In the genomic region with DNA sequence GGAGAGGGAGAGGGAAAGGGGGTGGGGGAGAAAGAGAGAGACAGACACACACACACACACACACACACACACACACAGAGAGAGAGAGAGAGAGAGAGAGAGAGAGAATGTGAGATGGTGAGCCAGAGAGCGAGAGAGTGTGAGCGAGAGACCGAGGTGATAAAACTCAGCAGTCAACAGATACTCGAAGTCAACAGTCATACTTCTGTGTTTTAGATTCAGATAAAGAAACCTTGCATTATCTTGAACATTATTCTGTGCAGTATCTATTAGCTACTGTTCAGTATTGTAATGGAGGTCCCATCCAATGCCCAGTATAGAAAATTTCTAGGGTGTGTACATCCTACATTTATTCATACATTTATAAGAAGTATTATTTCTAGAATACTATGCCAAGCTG, we compare ENCODE assay signal across 25 mouse cellular contexts.
A peak's percentile ranks its signal among the peaks of the same experiment; 100 is the strongest.
DNase-seq lines count a peak whose midpoint lies in the region; ATAC-seq and TF ChIP-seq lines count a peak whose summit lies in the region.
"Had no signal": no experiment of that assay in that cellular context is flagged by ENCODE, and none has a peak within 500 bp of the region (broad histone marks: within the 10 kb centered on the region; RNA-seq: fewer than 3 reads in every experiment).

No protein-coding gene starts in this region.

- TF ChIP-seq CTCF in liver, postnatal 0 days (IDR thresholded peaks at IDR 0.05; ENCODE audit: low read depth): no peak
- no peak for TF ChIP-seq CTCF in MEL (IDR thresholded peaks at IDR 0.05 in 2 of 3, conservative IDR thresholded peaks at IDR 0.05 in 1 of 3; ENCODE audit: control insufficient read depth in 1 of 3, insufficient read depth in 1 of 3, low read depth in 2 of 3, low read length in 3 of 3, poor library complexity in 1 of 3, severe bottlenecking in 1 of 3)
- no peak for TF ChIP-seq CTCF in kidney, adult 2 months (conservative IDR thresholded peaks at IDR 0.05; ENCODE audit: insufficient read depth, insufficient read length, low read depth, low read length)

- 44% methylated on average over 4 of the region's 4 CpGs for WGBS in liver, embryonic 12.5 days (ENCODE audit: insufficient replicate concordance)
- 63% methylated on average over 4 of the region's 4 CpGs for WGBS in liver, postnatal 0 days (ENCODE audit: insufficient replicate concordance)
- 25% methylated on average over 4 of the region's 4 CpGs for WGBS in liver, embryonic 13.5 days (ENCODE audit: insufficient replicate concordance)
- 39% methylated on average over 4 of the region's 4 CpGs for WGBS in liver, embryonic 16.5 days (ENCODE audit: insufficient replicate concordance)
- WGBS in kidney, adult 2 months: 88% methylated on average over 4 of the region's 4 CpGs

- TF ChIP-seq EP300 in liver, postnatal 0 days (IDR thresholded peaks at IDR 0.05; ENCODE audit: low read depth): no peak
- TF ChIP-seq EP300 in MEL (IDR thresholded peaks at IDR 0.05; ENCODE audit: low read depth in 1 of 2, low read length in 2 of 2): peak in 1 of 2 experiments; percentile 28; a peak in 1 of 4 replicates

- no peak overlapping the region for H3K4me2 ChIP-seq in liver, embryonic 12.5 days
- H3K4me2 ChIP-seq in liver, postnatal 0 days (ENCODE audit: low read depth, low read length): no peak overlapping the region
- no peak overlapping the region for H3K4me2 ChIP-seq in liver, embryonic 13.5 days
- H3K4me2 ChIP-seq in liver, embryonic 16.5 days (ENCODE audit: low read depth, low read length): no peak overlapping the region
- H3K4me2 ChIP-seq: embryonic facial prominence, embryonic 13.5 days; embryonic facial prominence, embryonic 15.5 days; forebrain, embryonic 12.5 days had no signal

- no peak overlapping the region for H3K4me3 ChIP-seq in liver, embryonic 12.5 days
- H3K4me3 ChIP-seq in liver, postnatal 0 days (ENCODE audit: low read depth, low read length): no peak overlapping the region
- no peak overlapping the region for H3K4me3 ChIP-seq in MEL (ENCODE audit: control insufficient read depth in 1 of 2, insufficient read depth in 1 of 2, low read depth in 2 of 2, low read length in 2 of 2)
- no peak overlapping the region for H3K4me3 ChIP-seq in liver, embryonic 13.5 days (replicated peaks)
- H3K4me3 ChIP-seq in liver, embryonic 16.5 days (ENCODE audit: low read depth, low read length): no peak overlapping the region
- no peak overlapping the region for H3K4me3 ChIP-seq in kidney, adult 2 months (ENCODE audit: insufficient read depth, low read depth, low read length)
- H3K4me3 ChIP-seq: embryonic facial prominence, embryonic 13.5 days; embryonic facial prominence, embryonic 15.5 days; erythroblast, embryonic 14.5 days; forebrain, embryonic 10.5 days; forebrain, embryonic 12.5 days had no signal

- TF ChIP-seq POLR2A in MEL (IDR thresholded peaks at IDR 0.05; ENCODE audit: control insufficient read depth in 1 of 2, insufficient read depth in 1 of 2, low read depth in 1 of 2, low read length in 2 of 2, poor library complexity in 1 of 2): no peak
- no peak for TF ChIP-seq POLR2A in kidney, adult 2 months (IDR thresholded peaks at IDR 0.05; ENCODE audit: low read depth, low read length)

- H3K27ac ChIP-seq in liver, embryonic 12.5 days: no peak overlapping the region
- H3K27ac ChIP-seq in liver, postnatal 0 days (ENCODE audit: low read depth): no peak overlapping the region
- no peak overlapping the region for H3K27ac ChIP-seq in MEL (ENCODE audit: control insufficient read depth, low read depth, low read length)
- no peak overlapping the region for H3K27ac ChIP-seq in liver, embryonic 13.5 days
- no peak overlapping the region for H3K27ac ChIP-seq in liver, embryonic 16.5 days (ENCODE audit: low read length)
- no peak overlapping the region for H3K27ac ChIP-seq in kidney, adult 2 months (ENCODE audit: insufficient read depth, low read depth, low read length)
- H3K27ac ChIP-seq: embryonic facial prominence, embryonic 13.5 days; embryonic facial prominence, embryonic 15.5 days; forebrain, embryonic 10.5 days; forebrain, embryonic 12.5 days had no signal

- H3K36me3 ChIP-seq in liver, embryonic 12.5 days: no peaks in the 10 kb centered on the region
- no peaks in the 10 kb centered on the region for H3K36me3 ChIP-seq in liver, postnatal 0 days (replicated peaks; ENCODE audit: insufficient read depth, low read length)
- H3K36me3 ChIP-seq in MEL (ENCODE audit: control insufficient read depth in 1 of 2, insufficient read depth in 2 of 2, low read length in 2 of 2): peaks cover 0 to 2% of the 10 kb centered on the region in 2 experiments; a peak in 2 of 4 replicates
- no peaks in the 10 kb centered on the region for H3K36me3 ChIP-seq in liver, embryonic 13.5 days
- no peaks in the 10 kb centered on the region for H3K36me3 ChIP-seq in liver, embryonic 16.5 days (ENCODE audit: control insufficient read depth, insufficient read depth)
- no peaks in the 10 kb centered on the region for H3K36me3 ChIP-seq in kidney, adult 2 months (ENCODE audit: control insufficient read depth, insufficient read depth, low read length)
- H3K36me3 ChIP-seq: embryonic facial prominence, embryonic 13.5 days; embryonic facial prominence, embryonic 15.5 days; forebrain, embryonic 10.5 days; forebrain, embryonic 12.5 days had no signal

- H3K9me3 ChIP-seq in liver, embryonic 12.5 days (replicated peaks): no peaks in the 10 kb centered on the region
- H3K9me3 ChIP-seq in liver, postnatal 0 days (ENCODE audit: low read length): no peaks in the 10 kb centered on the region
- no peaks in the 10 kb centered on the region for H3K9me3 ChIP-seq in MEL (replicated peaks; ENCODE audit: insufficient read depth, low read length)
- H3K9me3 ChIP-seq in liver, embryonic 13.5 days (replicated peaks): no peaks in the 10 kb centered on the region
- no peaks in the 10 kb centered on the region for H3K9me3 ChIP-seq in liver, embryonic 16.5 days (replicated peaks; ENCODE audit: control insufficient read depth, low read length)
- H3K9me3 ChIP-seq: embryonic facial prominence, embryonic 13.5 days; embryonic facial prominence, embryonic 15.5 days; forebrain, embryonic 10.5 days; forebrain, embryonic 12.5 days had no signal

- H3K79me2 ChIP-seq in MEL (ENCODE audit: control insufficient read depth, insufficient read depth, low read length, poor library complexity): no peaks in the 10 kb centered on the region

- TF ChIP-seq RAD21 in MEL (IDR thresholded peaks at IDR 0.05; ENCODE audit: low read depth, low read length): no peak

- peaks cover 10% of the 10 kb centered on the region; the same call in 1 of the 2 replicates for H3K4me1 ChIP-seq in liver, embryonic 12.5 days
- H3K4me1 ChIP-seq in liver, postnatal 0 days (ENCODE audit: insufficient read depth): no peaks in the 10 kb centered on the region
- H3K4me1 ChIP-seq in MEL (ENCODE audit: control insufficient read depth in 1 of 2, insufficient read depth in 2 of 2, low read length in 2 of 2): no peaks in the 10 kb centered on the region; a peak in 1 of 4 replicates
- peaks cover 4% of the 10 kb centered on the region for H3K4me1 ChIP-seq in liver, embryonic 13.5 days (replicated peaks)
- no peaks in the 10 kb centered on the region for H3K4me1 ChIP-seq in liver, embryonic 16.5 days (ENCODE audit: control insufficient read depth, low read depth, low read length)
- H3K4me1 ChIP-seq in kidney, adult 2 months (ENCODE audit: control insufficient read depth, insufficient read depth, low read length): no peaks in the 10 kb centered on the region
- H3K4me1 ChIP-seq: embryonic facial prominence, embryonic 13.5 days; embryonic facial prominence, embryonic 15.5 days; forebrain, embryonic 12.5 days had no signal

- peak; percentile 62 for ATAC-seq in liver, embryonic 12.5 days
- no peak for ATAC-seq in liver, postnatal 0 days
- peak; percentile 73 for ATAC-seq in liver, embryonic 13.5 days (ENCODE audit: low read depth)
- 0 out of 2 replicates have a peak, but pooled peaks have one; percentile 19 for ATAC-seq in liver, embryonic 16.5 days (ENCODE audit: low read depth)
- ATAC-seq: activated CD4-positive, CD25-positive, alpha-beta regulatory T cell, adult 4 months; forebrain, embryonic 14.5 days; forebrain, embryonic 16.5 days; Patski had no signal

- no peak for DNase-seq in liver, postnatal 0 days
- peak; percentile 14 for DNase-seq in MEL (ENCODE audit: low read depth, low spot score)
- no peak for DNase-seq in liver, embryonic 13.5 days
- DNase-seq in kidney, adult 2 months: no peak
- DNase-seq in cerebellum, adult 11 months: no peak
- DNase-seq: adrenal gland, adult 8-10 months; adrenal gland, postnatal 14 days; adrenal gland, postnatal 36 days; cerebellum, adult 18-20 months; cerebellum, adult 8-10 months; cerebellum, adult 9-11 months; cerebellum, postnatal 14 days; cerebellum, postnatal 36 days; embryo, embryonic 11 days had no signal

- no peak overlapping the region for H3K9ac ChIP-seq in liver, embryonic 12.5 days
- H3K9ac ChIP-seq in liver, postnatal 0 days (replicated peaks): no peak overlapping the region
- H3K9ac ChIP-seq in MEL (ENCODE audit: control insufficient read depth, low read depth, low read length, poor library complexity, severe bottlenecking): no peak overlapping the region
- H3K9ac ChIP-seq in liver, embryonic 13.5 days: no peak overlapping the region
- no peak overlapping the region for H3K9ac ChIP-seq in liver, embryonic 16.5 days (ENCODE audit: low read depth, low read length)
- H3K9ac ChIP-seq: embryonic facial prominence, embryonic 13.5 days; embryonic facial prominence, embryonic 15.5 days; forebrain, embryonic 12.5 days had no signal

- no peaks in the 10 kb centered on the region for H3K27me3 ChIP-seq in liver, embryonic 12.5 days (replicated peaks)
- H3K27me3 ChIP-seq in liver, postnatal 0 days (ENCODE audit: insufficient read depth, low read length): no peaks in the 10 kb centered on the region
- H3K27me3 ChIP-seq in MEL (ENCODE audit: control insufficient read depth in 1 of 2, insufficient read depth in 2 of 2, low read length in 2 of 2): no peaks in the 10 kb centered on the region
- no peaks in the 10 kb centered on the region for H3K27me3 ChIP-seq in liver, embryonic 13.5 days
- H3K27me3 ChIP-seq in liver, embryonic 16.5 days (ENCODE audit: control insufficient read depth, insufficient read depth, low read depth, low read length): no peaks in the 10 kb centered on the region
- H3K27me3 ChIP-seq in kidney, adult 2 months (replicated peaks; ENCODE audit: control insufficient read depth, insufficient read depth, low read length): no peaks in the 10 kb centered on the region
- H3K27me3 ChIP-seq: embryonic facial prominence, embryonic 13.5 days; embryonic facial prominence, embryonic 15.5 days; forebrain, embryonic 12.5 days; Patski had no signal

TF ChIP-seq in MEL, 35 proteins besides CTCF, POLR2A, EP300 and RAD21:
- TF ChIP-seq ZMIZ1 (IDR thresholded peaks at IDR 0.05; ENCODE audit: low read depth, low read length): no peak
- no peak for TF ChIP-seq BHLHE40 (IDR thresholded peaks at IDR 0.05; ENCODE audit: borderline replicate concordance, low read depth, low read length)
- no peak for TF ChIP-seq ETS1 (IDR thresholded peaks at IDR 0.05; ENCODE audit: low read depth, low read length)
- TF ChIP-seq GATA1 (IDR thresholded peaks at IDR 0.05; ENCODE audit: low read depth, low read length): 0 out of 2 replicates have a peak, but pooled peaks have one; percentile 15
